ENCODE assay signal across 8 mouse cellular contexts in genomic region chr13:23685121-23685861, GRCm38 (mm10). TPM values are rescaled to one million over a fixed set of nuclear protein-coding genes. Genes with fewer than 3 reads are reported as not detected.
DNase-seq lines count a peak whose midpoint lies in the region; ATAC-seq and TF ChIP-seq lines count a peak whose summit lies in the region.

No protein-coding gene starts in this region.

- intact Hi-C loops in heart, adult 2 months (cut with DNase I), result loop anchor here (2.0 to 10.0 kb wide), 4 partner anchors 14 to 1930 kb away; partner anchors contain the start of genes Hist1h2ag, Hist1h2ak, Hist1h2bj and Hist1h2bn
- intact Hi-C loops in heart, postnatal 14 days (cut with DNase I), result loop anchor here (1.0 to 10.0 kb wide), 2 partner anchors 11 to 50 kb away; partner anchors contain the start of gene Hist1h1c
- intact Hi-C loops in left cerebral cortex, postnatal 14 days (cut with DNase I), result loop anchor here (10.0 kb wide), 1 partner anchor 1640 kb away; the partner anchor contains the start of genes Hist1h2ag, Hist1h2bj and Hist1h4i

- H3K27ac ChIP-seq in heart, adult 2 months, result peak overlapping the region; percentile 90
- peak overlapping the region; percentile 97 for H3K27ac ChIP-seq in forebrain, embryonic 16.5 days (ENCODE audit: low read length)
- peak overlapping the region; percentile 98 for H3K27ac ChIP-seq in kidney, postnatal 0 days
- H3K27ac ChIP-seq in midbrain, embryonic 13.5 days, result peak overlapping the region; percentile 96

- H3K9me3 ChIP-seq in forebrain, embryonic 16.5 days (ENCODE audit: control insufficient read depth, low read length), result no peaks in the 10 kb centered on the region
- no peaks in the 10 kb centered on the region for H3K9me3 ChIP-seq in kidney, postnatal 0 days (replicated peaks; ENCODE audit: low read length)
- H3K9me3 ChIP-seq in midbrain, embryonic 13.5 days, result no peaks in the 10 kb centered on the region

- peaks cover 1% of the 10 kb centered on the region; the same call in 1 of the 2 replicates for H3K4me1 ChIP-seq in heart, adult 2 months (ENCODE audit: control insufficient read depth, insufficient read depth, low read length)
- peaks cover 19% of the 10 kb centered on the region for H3K4me1 ChIP-seq in forebrain, embryonic 16.5 days (replicated peaks; ENCODE audit: control insufficient read depth, insufficient read depth, low read length)
- H3K4me1 ChIP-seq in kidney, postnatal 0 days (replicated peaks; ENCODE audit: insufficient read depth, low read length), result 0 out of 2 replicates have a peak, but pooled peaks cover 5% of the 10 kb centered on the region
- H3K4me1 ChIP-seq in midbrain, embryonic 13.5 days (replicated peaks), result peaks cover 24% of the 10 kb centered on the region

- no peaks in the 10 kb centered on the region for H3K27me3 ChIP-seq in heart, adult 2 months (ENCODE audit: control insufficient read depth, insufficient read depth, low read length)
- no peaks in the 10 kb centered on the region for H3K27me3 ChIP-seq in forebrain, embryonic 16.5 days (replicated peaks; ENCODE audit: control insufficient read depth, insufficient read depth, low read length)
- no peaks in the 10 kb centered on the region for H3K27me3 ChIP-seq in kidney, postnatal 0 days (ENCODE audit: insufficient read depth, low read length)
- H3K27me3 ChIP-seq in midbrain, embryonic 13.5 days, result no peaks in the 10 kb centered on the region

- H3K4me2 ChIP-seq in forebrain, embryonic 16.5 days (ENCODE audit: low read length), result peak overlapping the region; percentile 88
- H3K4me2 ChIP-seq in kidney, postnatal 0 days (ENCODE audit: low read length), result peak overlapping the region; percentile 63
- H3K4me2 ChIP-seq in midbrain, embryonic 13.5 days (replicated peaks), result peak overlapping the region; percentile 77

- TF ChIP-seq POLR2A in heart, adult 2 months (IDR thresholded peaks at IDR 0.05; ENCODE audit: insufficient read depth, low read depth, low read length), result no peak

- WGBS in heart, adult 2 months, result 4% methylated on average over 15 of the region's 15 CpGs
- WGBS in forebrain, embryonic 16.5 days, result 2% methylated on average over 15 of the region's 15 CpGs
- under 1% methylated on average over 15 of the region's 15 CpGs for WGBS in kidney, postnatal 0 days
- WGBS in midbrain, embryonic 13.5 days, result 8% methylated on average over 15 of the region's 15 CpGs

- peak in 1 of 2 experiments; percentile 19 for DNase-seq in heart, adult 2 months
- no peak for DNase-seq in heart, postnatal 14 days
- peak; percentile 82 for DNase-seq in adipocyte (ENCODE audit: low spot score)
- peak; percentile 82 for DNase-seq in kidney, postnatal 0 days (ENCODE audit: low spot score)
- no peak for DNase-seq in right cerebral cortex, postnatal 14 days
- no peak for DNase-seq in left cerebral cortex, postnatal 14 days (ENCODE audit: low spot score in 2 of 2)

- no peak for ATAC-seq in forebrain, embryonic 16.5 days
- no peak for ATAC-seq in kidney, postnatal 0 days (replicated peaks; ENCODE audit: low FRiP score, low read depth)
- no peak for ATAC-seq in midbrain, embryonic 13.5 days

- H3K9ac ChIP-seq in heart, adult 2 months (ENCODE audit: low read depth, low read length), result peak overlapping the region; percentile 79
- H3K9ac ChIP-seq in forebrain, embryonic 16.5 days (replicated peaks; ENCODE audit: low read depth, low read length), result peak overlapping the region; percentile 70
- H3K9ac ChIP-seq in kidney, postnatal 0 days (ENCODE audit: low read depth, low read length), result peak overlapping the region; percentile 82
- H3K9ac ChIP-seq in midbrain, embryonic 13.5 days (replicated peaks), result peak overlapping the region; percentile 69

- no peaks in the 10 kb centered on the region; the same call in 1 of the 2 replicates for H3K79me2 ChIP-seq in heart, adult 2 months (replicated peaks; ENCODE audit: control insufficient read depth, insufficient read depth, low read length)

- no peak for TF ChIP-seq EP300 in heart, adult 2 months (IDR thresholded peaks at IDR 0.05; ENCODE audit: insufficient read depth, low read depth, low read length)

- no peak for TF ChIP-seq CTCF in heart, adult 2 months (IDR thresholded peaks at IDR 0.05)
- no peak for TF ChIP-seq CTCF in kidney, postnatal 0 days (IDR thresholded peaks at IDR 0.05; ENCODE audit: low read depth)

- peaks cover 2% of the 10 kb centered on the region for H3K36me3 ChIP-seq in heart, adult 2 months (ENCODE audit: control insufficient read depth, insufficient read depth, low read length)
- H3K36me3 ChIP-seq in forebrain, embryonic 16.5 days (ENCODE audit: control insufficient read depth, insufficient read depth), result no peaks in the 10 kb centered on the region
- H3K36me3 ChIP-seq in kidney, postnatal 0 days (ENCODE audit: insufficient read depth, low read length), result no peaks in the 10 kb centered on the region
- H3K36me3 ChIP-seq in midbrain, embryonic 13.5 days, result no peaks in the 10 kb centered on the region

- H3K4me3 ChIP-seq in heart, adult 2 months, result peak overlapping the region; percentile 59
- peak overlapping the region; percentile 60 for H3K4me3 ChIP-seq in forebrain, embryonic 16.5 days (replicated peaks; ENCODE audit: low read length)
- peak overlapping the region; percentile 39 for H3K4me3 ChIP-seq in kidney, postnatal 0 days (replicated peaks; ENCODE audit: low read depth, low read length)
- H3K4me3 ChIP-seq in midbrain, embryonic 13.5 days (replicated peaks), result peak overlapping the region; percentile 51

RNA-seq across cellular contexts. Expression of gene Hist1h2bc, which starts 1.3 kb away (rescaled TPM):
- 10 to 100 TPM; 73.4 to 78.7 TPM for total RNA-seq in heart, adult 2 months (2021)
- 119 and 135 TPM in 2 replicates for polyA plus RNA-seq in heart, adult 2 months (2012; rRNA removed)
- 10 to 100 TPM; 48.8 to 56.9 TPM for total RNA-seq in heart, postnatal 14 days (2021)
- polyA plus RNA-seq in forebrain, embryonic 16.5 days (2015; fragmentation: Nextera tagmentation; extraction: Ambion mirVana), result 27.2 and 35.5 TPM in 2 replicates
- 132 and 139 TPM in 2 replicates for polyA plus RNA-seq in kidney, postnatal 0 days (2015; fragmentation: Nextera tagmentation; extraction: Ambion mirVana)
- 22.2 and 24.4 TPM in 2 replicates for polyA plus RNA-seq in midbrain, embryonic 13.5 days (2015; fragmentation: Nextera tagmentation; extraction: Ambion mirVana)
- total RNA-seq in left cerebral cortex, postnatal 14 days (2021), result 10 to 100 TPM; 25.0 to 27.3 TPM

RNA-seq across cellular contexts. Expression of gene Hist1h2ac, which starts 1.5 kb away (rescaled TPM):
- total RNA-seq in heart, adult 2 months (2021), result 1 to 10 TPM; 1.3 to 1.6 TPM
- polyA plus RNA-seq in heart, adult 2 months (2012; rRNA removed), result 0.57 and 0.76 TPM in 2 replicates
- 1 to 10 TPM; 2.0 to 3.7 TPM for total RNA-seq in heart, postnatal 14 days (2021)
- polyA plus RNA-seq in forebrain, embryonic 16.5 days (2015; fragmentation: Nextera tagmentation; extraction: Ambion mirVana), result 0.80 and 0.83 TPM in 2 replicates
- 0.75 and 1.1 TPM in 2 replicates for polyA plus RNA-seq in kidney, postnatal 0 days (2015; fragmentation: Nextera tagmentation; extraction: Ambion mirVana)
- polyA plus RNA-seq in midbrain, embryonic 13.5 days (2015; fragmentation: Nextera tagmentation; extraction: Ambion mirVana), result 0.69 and 1.1 TPM in 2 replicates
- 1 to 10 TPM; 1.9 to 2.0 TPM for total RNA-seq in left cerebral cortex, postnatal 14 days (2021)

RNA-seq across cellular contexts. Expression of gene Hist1h1t, which starts 10.3 kb away (rescaled TPM):
- total RNA-seq in heart, adult 2 months (2021), result not detected
- not detected in 2 replicates for polyA plus RNA-seq in heart, adult 2 months (2012; rRNA removed)
- total RNA-seq in heart, postnatal 14 days (2021), result under 1 TPM; 0.31 to 0.32 TPM
- not detected in 2 replicates for polyA plus RNA-seq in forebrain, embryonic 16.5 days (2015; fragmentation: Nextera tagmentation; extraction: Ambion mirVana)
- not detected in 2 replicates for polyA plus RNA-seq in kidney, postnatal 0 days (2015; fragmentation: Nextera tagmentation; extraction: Ambion mirVana)
- not detected in 2 replicates for polyA plus RNA-seq in midbrain, embryonic 13.5 days (2015; fragmentation: Nextera tagmentation; extraction: Ambion mirVana)
- total RNA-seq in left cerebral cortex, postnatal 14 days (2021), result under 1 TPM in 1 of 2 experiments, not detected in 1; 0.40 TPM

RNA-seq across cellular contexts. Expression of gene Hist1h4c, which starts 13.0 kb away (rescaled TPM):
- total RNA-seq in heart, adult 2 months (2021), result 10 to 100 TPM; 42.3 to 45.8 TPM
- polyA plus RNA-seq in heart, adult 2 months (2012; rRNA removed), result 1.5 and 3.2 TPM in 2 replicates
- 10 to 100 TPM; 62.9 to 77.3 TPM for total RNA-seq in heart, postnatal 14 days (2021)
- 2.1 and 2.2 TPM in 2 replicates for polyA plus RNA-seq in forebrain, embryonic 16.5 days (2015; fragmentation: Nextera tagmentation; extraction: Ambion mirVana)
- polyA plus RNA-seq in kidney, postnatal 0 days (2015; fragmentation: Nextera tagmentation; extraction: Ambion mirVana), result 5.2 and 7.4 TPM in 2 replicates
- polyA plus RNA-seq in midbrain, embryonic 13.5 days (2015; fragmentation: Nextera tagmentation; extraction: Ambion mirVana), result 5.1 and 5.8 TPM in 2 replicates
- 100 to 1,000 TPM; 100 to 103 TPM for total RNA-seq in left cerebral cortex, postnatal 14 days (2021)

RNA-seq across cellular contexts. Expression of gene Hfe, which starts 25.4 kb away (rescaled TPM):
- total RNA-seq in heart, adult 2 months (2021), result 10 to 100 TPM; 58.9 to 62.8 TPM
- polyA plus RNA-seq in heart, adult 2 months (2012; rRNA removed), result 16.8 and 21.1 TPM in 2 replicates
- total RNA-seq in heart, postnatal 14 days (2021), result 10 to 100 TPM; 39.5 to 41.3 TPM
- polyA plus RNA-seq in forebrain, embryonic 16.5 days (2015; fragmentation: Nextera tagmentation; extraction: Ambion mirVana), result 2.1 and 3.3 TPM in 2 replicates
- polyA plus RNA-seq in kidney, postnatal 0 days (2015; fragmentation: Nextera tagmentation; extraction: Ambion mirVana), result 16.8 and 18.0 TPM in 2 replicates
- 2.0 and 2.7 TPM in 2 replicates for polyA plus RNA-seq in midbrain, embryonic 13.5 days (2015; fragmentation: Nextera tagmentation; extraction: Ambion mirVana)
- 1 to 10 TPM; 2.9 to 3.1 TPM for total RNA-seq in left cerebral cortex, postnatal 14 days (2021)

Comparison
In these comparisons a context has a peak if more than half of its experiments do, and no peak if none do; other contexts are left out.
1. DNase-seq: peak in adipocyte (single experiment) and kidney, postnatal 0 days (single experiment); none in heart, postnatal 14 days (0 of 2), right cerebral cortex, postnatal 14 days (single experiment) and left cerebral cortex, postnatal 14 days (0 of 2).
2. Peak in every context shown above with its lines, with median percentiles within 50 percentile points of each other: H3K27ac ChIP-seq, H3K4me3 ChIP-seq, H3K9ac ChIP-seq and H3K4me2 ChIP-seq.